Mouse (Mus musculus): ENCODE measurements around the gene Gm47955. TPM values are rescaled to one million over a fixed set of nuclear protein-coding genes. Genes with fewer than 3 reads are reported as not detected.

Gm47955 gene
- polyA plus RNA-seq, 1 experiment: not detected

DNA sequence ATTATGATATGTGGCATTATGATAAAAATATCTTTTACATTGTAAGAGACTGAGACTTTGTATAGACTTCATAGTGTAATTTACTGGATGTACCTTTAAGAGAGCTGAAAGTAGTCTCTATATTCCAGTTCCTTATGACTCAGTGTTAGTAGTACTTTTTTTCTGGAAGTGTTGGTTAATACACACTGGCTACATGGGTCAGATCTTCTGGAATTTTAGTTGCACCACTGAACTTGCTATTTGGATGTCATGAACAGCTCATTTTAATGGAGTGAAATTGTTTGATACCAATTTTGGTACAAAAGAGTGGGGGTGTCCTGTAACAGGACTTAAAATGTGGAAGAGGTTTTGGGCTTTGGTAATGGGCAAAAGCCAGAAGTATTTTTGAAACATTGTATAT, 17.8 kb downstream of the Gm47955 start:
- Histone ChIP-seq H3K79me2 (ENCODE audit: control insufficient read depth, insufficient read depth) (no peaks in the 10 kb centered on the region), H3K4me2 (ENCODE audit: low read depth) (no peak overlapping the region), H3K27me3 (ENCODE audit: control insufficient read depth, insufficient read depth, insufficient read length) (no peaks in the 10 kb centered on the region), H3K4me3 (no peak overlapping the region), H3K36me3 (ENCODE audit: control insufficient read depth, insufficient read depth) (no peaks in the 10 kb centered on the region), H3ac (ENCODE audit: control insufficient read depth, insufficient read length) (no peak overlapping the region)
- no peak for TF ChIP-seq MYOG (IDR thresholded peaks at IDR 0.05; ENCODE audit: control insufficient read depth in 1 of 3, insufficient read depth in 1 of 3, insufficient read length in 2 of 3, low read depth in 2 of 3)
- no peak for TF ChIP-seq E2F4 (IDR thresholded peaks at IDR 0.05; ENCODE audit: insufficient read depth)
- no peak for TF ChIP-seq SRF (IDR thresholded peaks at IDR 0.05; ENCODE audit: control insufficient read depth, insufficient read length, low read depth)
- no peak for TF ChIP-seq CEBPB (IDR thresholded peaks at IDR 0.05; ENCODE audit: insufficient read depth, poor library complexity, severe bottlenecking)
- TF ChIP-seq POLR2A (IDR thresholded peaks at IDR 0.05; ENCODE audit: insufficient read length, low read depth): no peak
- TF ChIP-seq POLR2AphosphoS2 (IDR thresholded peaks at IDR 0.05; ENCODE audit: insufficient read length, low read depth): no peak
- no peak for TF ChIP-seq MAX (IDR thresholded peaks at IDR 0.05; ENCODE audit: low read depth)
- TF ChIP-seq TCF3 (IDR thresholded peaks at IDR 0.05; ENCODE audit: insufficient read length, low read depth): no peak
- TF ChIP-seq TCF12 (IDR thresholded peaks at IDR 0.05; ENCODE audit: insufficient read depth, poor library complexity, severe bottlenecking): no peak
- no peak for TF ChIP-seq REST (IDR thresholded peaks at IDR 0.05; ENCODE audit: insufficient read depth, insufficient read length)
- no peak for TF ChIP-seq MYOD1 (IDR thresholded peaks at IDR 0.05; ENCODE audit: control insufficient read depth in 1 of 3, insufficient read length in 2 of 3, low read depth in 2 of 3)
- TF ChIP-seq USF1 (IDR thresholded peaks at IDR 0.05; ENCODE audit: low read depth): no peak

DNA sequence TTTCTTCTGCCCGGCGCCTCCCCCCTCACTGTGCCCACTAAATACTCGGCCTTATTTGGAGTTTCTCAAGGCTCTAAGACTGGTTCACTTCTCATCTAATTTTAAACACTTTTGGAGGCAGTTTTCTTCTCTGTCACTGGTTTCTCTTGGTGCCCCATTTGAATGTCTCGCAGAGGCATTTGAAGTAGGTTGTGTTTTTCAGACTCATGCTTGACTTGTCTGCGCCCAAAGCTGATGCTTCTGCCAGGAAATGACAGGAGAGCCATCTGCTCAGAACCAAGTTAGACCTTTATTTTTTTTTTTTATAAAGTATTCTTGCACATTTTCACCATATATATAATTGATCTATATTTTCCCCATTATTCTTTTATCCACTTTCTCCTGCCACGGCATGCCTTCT, 26.7 kb downstream of the Gm47955 start:
- Histone ChIP-seq H3K4me2 (ENCODE audit: low read depth) (no peak overlapping the region), H3K27me3 (ENCODE audit: control insufficient read depth, insufficient read depth, insufficient read length) (no peaks in the 10 kb centered on the region), H3K79me2 (ENCODE audit: control insufficient read depth, insufficient read depth) (no peaks in the 10 kb centered on the region), H3K36me3 (ENCODE audit: control insufficient read depth, insufficient read depth) (no peaks in the 10 kb centered on the region), H3K4me3 (no peak overlapping the region), H3ac (ENCODE audit: control insufficient read depth, insufficient read length) (no peak overlapping the region)
- no peak for TF ChIP-seq REST (IDR thresholded peaks at IDR 0.05; ENCODE audit: insufficient read depth, insufficient read length)
- TF ChIP-seq TCF3 (IDR thresholded peaks at IDR 0.05; ENCODE audit: insufficient read length, low read depth): no peak
- no peak for TF ChIP-seq MAX (IDR thresholded peaks at IDR 0.05; ENCODE audit: low read depth)
- TF ChIP-seq POLR2A (IDR thresholded peaks at IDR 0.05; ENCODE audit: insufficient read length, low read depth): no peak
- TF ChIP-seq SRF (IDR thresholded peaks at IDR 0.05; ENCODE audit: control insufficient read depth, insufficient read length, low read depth): no peak
- TF ChIP-seq POLR2AphosphoS2 (IDR thresholded peaks at IDR 0.05; ENCODE audit: insufficient read length, low read depth): no peak
- TF ChIP-seq CEBPB (IDR thresholded peaks at IDR 0.05; ENCODE audit: insufficient read depth, poor library complexity, severe bottlenecking): no peak
- no peak for TF ChIP-seq MYOD1 (IDR thresholded peaks at IDR 0.05; ENCODE audit: control insufficient read depth in 1 of 3, insufficient read length in 2 of 3, low read depth in 2 of 3)
- no peak for TF ChIP-seq MYOG (IDR thresholded peaks at IDR 0.05; ENCODE audit: control insufficient read depth in 1 of 3, insufficient read depth in 1 of 3, insufficient read length in 2 of 3, low read depth in 2 of 3)
- no peak for TF ChIP-seq E2F4 (IDR thresholded peaks at IDR 0.05; ENCODE audit: insufficient read depth)
- no peak for TF ChIP-seq USF1 (IDR thresholded peaks at IDR 0.05; ENCODE audit: low read depth)
- no peak for TF ChIP-seq TCF12 (IDR thresholded peaks at IDR 0.05; ENCODE audit: insufficient read depth, poor library complexity, severe bottlenecking)

DNA sequence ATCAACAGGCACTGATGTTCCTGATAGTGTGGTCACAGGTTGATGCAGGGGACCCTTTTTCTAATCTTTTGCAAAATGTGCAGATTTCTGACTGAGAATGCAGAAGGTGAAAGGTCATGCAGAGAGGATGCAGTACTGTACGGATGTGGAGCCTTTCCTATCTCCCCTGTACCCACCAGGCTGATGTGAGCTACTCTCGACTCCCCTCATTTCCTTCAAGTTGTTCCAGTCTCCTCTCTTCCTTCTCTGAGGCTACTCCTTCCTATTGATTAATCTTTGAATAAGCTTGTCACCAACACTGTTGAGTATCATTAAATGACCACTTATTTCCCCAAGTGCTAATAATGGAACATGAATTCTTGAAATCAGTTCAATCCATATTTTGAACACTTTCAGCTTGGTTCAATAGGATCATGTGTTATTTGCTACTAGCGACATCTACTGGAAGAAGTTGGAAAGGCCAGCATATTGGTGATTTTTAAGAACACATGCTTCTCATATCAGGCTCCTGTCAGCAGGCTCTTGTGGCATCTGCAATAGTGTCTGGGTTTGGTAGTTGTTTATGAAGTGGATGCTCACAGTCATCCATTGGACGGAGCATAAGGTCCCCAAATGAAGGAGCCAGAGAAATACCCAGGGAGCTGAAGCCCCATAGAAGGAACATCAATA, 27.6 kb downstream of the Gm47955 start:
- no peak overlapping the region for H3K4me3 ChIP-seq
- no peaks in the 10 kb centered on the region for H3K27me3 ChIP-seq (ENCODE audit: control insufficient read depth, insufficient read depth, insufficient read length)
- no peak overlapping the region for H3K4me2 ChIP-seq (ENCODE audit: low read depth)
- no peaks in the 10 kb centered on the region for H3K79me2 ChIP-seq (ENCODE audit: control insufficient read depth, insufficient read depth)
- no peak for TF ChIP-seq MAX (IDR thresholded peaks at IDR 0.05; ENCODE audit: low read depth)
- no peak for TF ChIP-seq REST (IDR thresholded peaks at IDR 0.05; ENCODE audit: insufficient read depth, insufficient read length)
- TF ChIP-seq POLR2A (IDR thresholded peaks at IDR 0.05; ENCODE audit: insufficient read length, low read depth): no peak
- no peak for TF ChIP-seq CEBPB (IDR thresholded peaks at IDR 0.05; ENCODE audit: insufficient read depth, poor library complexity, severe bottlenecking)
- no peak for TF ChIP-seq USF1 (IDR thresholded peaks at IDR 0.05; ENCODE audit: low read depth)
- no peak for TF ChIP-seq E2F4 (IDR thresholded peaks at IDR 0.05; ENCODE audit: insufficient read depth)
- TF ChIP-seq TCF12 (IDR thresholded peaks at IDR 0.05; ENCODE audit: insufficient read depth, poor library complexity, severe bottlenecking): no peak
- no peak for TF ChIP-seq MYOD1 (IDR thresholded peaks at IDR 0.05; ENCODE audit: control insufficient read depth in 1 of 3, insufficient read length in 2 of 3, low read depth in 2 of 3)
- no peak for TF ChIP-seq POLR2AphosphoS2 (IDR thresholded peaks at IDR 0.05; ENCODE audit: insufficient read length, low read depth)
- TF ChIP-seq MYOG (IDR thresholded peaks at IDR 0.05; ENCODE audit: control insufficient read depth in 1 of 3, insufficient read depth in 1 of 3, insufficient read length in 2 of 3, low read depth in 2 of 3): no peak
- no peak for TF ChIP-seq SRF (IDR thresholded peaks at IDR 0.05; ENCODE audit: control insufficient read depth, insufficient read length, low read depth)
- TF ChIP-seq TCF3 (IDR thresholded peaks at IDR 0.05; ENCODE audit: insufficient read length, low read depth): no peak
- H3ac ChIP-seq (ENCODE audit: control insufficient read depth, insufficient read length): no peak overlapping the region
- H3K36me3 ChIP-seq (ENCODE audit: control insufficient read depth, insufficient read depth): no peaks in the 10 kb centered on the region

DNA sequence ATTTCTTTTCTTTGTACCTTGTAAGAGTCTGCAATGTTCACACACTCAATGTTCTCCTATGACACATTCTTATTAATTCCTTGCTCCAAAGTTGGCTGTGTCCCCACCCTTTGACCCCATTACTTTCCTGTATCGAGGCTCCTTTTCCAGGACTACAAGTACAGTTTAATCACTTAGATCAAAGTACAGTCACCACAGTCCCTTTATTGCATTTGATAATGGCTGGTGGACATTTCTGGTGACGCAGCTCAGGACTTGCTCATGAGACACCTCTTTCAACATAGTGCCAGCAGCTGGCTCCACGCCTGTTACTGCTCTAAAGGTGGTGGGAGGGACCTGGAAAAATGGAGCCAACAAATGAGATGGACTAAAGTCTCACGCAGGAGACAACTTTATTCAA, 31.0 kb downstream of the Gm47955 start:
- no peak overlapping the region for H3K4me2 ChIP-seq (ENCODE audit: low read depth)
- peaks cover 7% of the 10 kb centered on the region for H3K27me3 ChIP-seq (ENCODE audit: control insufficient read depth, insufficient read depth, insufficient read length)
- H3K4me3 ChIP-seq: no peak overlapping the region
- H3K36me3 ChIP-seq (ENCODE audit: control insufficient read depth, insufficient read depth): no peaks in the 10 kb centered on the region
- H3ac ChIP-seq (ENCODE audit: control insufficient read depth, insufficient read length): no peak overlapping the region
- no peak for TF ChIP-seq MAX (IDR thresholded peaks at IDR 0.05; ENCODE audit: low read depth)
- no peak for TF ChIP-seq TCF12 (IDR thresholded peaks at IDR 0.05; ENCODE audit: insufficient read depth, poor library complexity, severe bottlenecking)
- TF ChIP-seq CEBPB (IDR thresholded peaks at IDR 0.05; ENCODE audit: insufficient read depth, poor library complexity, severe bottlenecking): no peak
- no peak for TF ChIP-seq E2F4 (IDR thresholded peaks at IDR 0.05; ENCODE audit: insufficient read depth)
- TF ChIP-seq MYOG (IDR thresholded peaks at IDR 0.05; ENCODE audit: control insufficient read depth in 1 of 3, insufficient read depth in 1 of 3, insufficient read length in 2 of 3, low read depth in 2 of 3): no peak
- TF ChIP-seq TCF3 (IDR thresholded peaks at IDR 0.05; ENCODE audit: insufficient read length, low read depth): no peak
- TF ChIP-seq POLR2A (IDR thresholded peaks at IDR 0.05; ENCODE audit: insufficient read length, low read depth): no peak
- TF ChIP-seq POLR2AphosphoS2 (IDR thresholded peaks at IDR 0.05; ENCODE audit: insufficient read length, low read depth): no peak
- no peaks in the 10 kb centered on the region for H3K79me2 ChIP-seq (ENCODE audit: control insufficient read depth, insufficient read depth)

Data from myocyte (in vitro differentiated cells).